ENCODE assay signal across 27 mouse cellular contexts in the genomic region with DNA sequence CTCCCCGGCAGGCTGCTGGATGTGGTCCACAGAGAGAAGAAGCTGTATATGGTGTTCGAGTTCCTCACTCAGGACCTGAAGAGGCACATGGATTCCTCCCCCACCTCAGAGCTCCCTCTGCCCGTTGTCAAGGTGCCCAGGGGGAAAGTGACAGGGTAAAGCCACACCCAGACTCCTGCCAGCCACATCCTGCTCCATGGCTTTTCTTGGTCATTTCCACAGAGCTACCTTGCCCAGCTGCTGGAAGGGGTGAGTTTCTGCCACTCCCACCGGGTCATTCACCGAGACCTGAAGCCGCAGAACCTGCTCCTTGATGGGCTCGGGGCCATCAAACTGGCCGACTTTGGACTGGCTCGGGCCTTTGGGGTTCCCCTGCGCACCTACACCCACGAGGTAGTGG. TPM values are rescaled to one million over a fixed set of nuclear protein-coding genes. Genes with fewer than 3 reads are reported as not detected.
A peak's percentile ranks its signal among the peaks of the same experiment; 100 is the strongest.
DNase-seq lines count a peak whose midpoint lies in the region; ATAC-seq and TF ChIP-seq lines count a peak whose summit lies in the region.
"Had no signal": no experiment of that assay in that cellular context is flagged by ENCODE, and none has a peak within 500 bp of the region (broad histone marks: within the 10 kb centered on the region; RNA-seq: fewer than 3 reads in every experiment).

No protein-coding gene starts in this region.

- TF ChIP-seq POLR2A in lung, adult 2 months (IDR thresholded peaks at IDR 0.05; ENCODE audit: borderline replicate concordance, extremely low read depth, low read depth, low read length): no peak
- TF ChIP-seq POLR2A in CH12.LX (IDR thresholded peaks at IDR 0.05; ENCODE audit: low read depth, low read length): no peak

- H3K79me2 ChIP-seq in CH12.LX (replicated peaks; ENCODE audit: control insufficient read depth, extremely low read depth, insufficient read depth, poor library complexity, severe bottlenecking): no peaks in the 10 kb centered on the region

- in situ Hi-C loops in CH12.LX (cut with MboI; ENCODE audit: low pct_ligation_motif_present, low pct_unique_long_range_greater_than_20kb, low sequenced_read_pairs): no loop called here

- DNase-seq in lung, adult 18-20 months: peak; percentile 50 to 62
- no peak for DNase-seq in lung, adult 2 months
- peak; percentile 42 for DNase-seq in testis, postnatal 10 days (ENCODE audit: low spot score)
- DNase-seq in testis, postnatal 14 days (ENCODE audit: low spot score): no peak
- peak; percentile 21 for DNase-seq in CH12.LX (ENCODE audit: extremely low read depth)
- no peak for DNase-seq in midbrain, postnatal 0 days (ENCODE audit: low spot score)
- DNase-seq in left cerebral cortex, adult 2 months (ENCODE audit: extremely low spot score in 1 of 2, low spot score in 2 of 2): no peak
- DNase-seq: adrenal gland, adult 8-10 months; adrenal gland, postnatal 25 days; cerebellum, adult 11-12 months; cerebellum, adult 9-10 months; cerebellum, postnatal 14 days; gastrocnemius, postnatal 10 days; gastrocnemius, postnatal 36 days; heart, adult 2 months; heart, postnatal 10 days; heart, postnatal 36 days had no signal

- intact Hi-C loops in left cerebral cortex, adult 2 months (cut with DNase I): no loop called here

- no peak overlapping the region for H3K27ac ChIP-seq in CH12.LX (ENCODE audit: insufficient read depth, low read depth)
- H3K27ac ChIP-seq in stomach, embryonic 16.5 days (ENCODE audit: low read length): peak overlapping the region; percentile 36
- H3K27ac ChIP-seq in midbrain, postnatal 0 days (ENCODE audit: low read depth, low read length): no peak overlapping the region
- no peak overlapping the region for H3K27ac ChIP-seq in left cerebral cortex, adult 2 months
- H3K27ac ChIP-seq: forebrain, embryonic 10.5 days; forebrain, embryonic 13.5 days; heart, embryonic 15.5 days; hindbrain, embryonic 10.5 days; hindbrain, embryonic 13.5 days had no signal

- no peak for TF ChIP-seq EP300 in CH12.LX (IDR thresholded peaks at IDR 0.05; ENCODE audit: low read length)

- peaks cover 15% of the 10 kb centered on the region for H3K4me1 ChIP-seq in lung, adult 2 months (ENCODE audit: control insufficient read depth, insufficient read depth, low read length)
- H3K4me1 ChIP-seq in CH12.LX (ENCODE audit: control insufficient read depth in 1 of 2, insufficient read depth in 2 of 2): peaks cover 21 to 40% of the 10 kb centered on the region in 2 experiments
- peaks cover 26% of the 10 kb centered on the region for H3K4me1 ChIP-seq in stomach, embryonic 16.5 days (ENCODE audit: control insufficient read depth, insufficient read depth, low read length)
- H3K4me1 ChIP-seq in midbrain, postnatal 0 days (ENCODE audit: insufficient read depth, low read length): 0 out of 2 replicates have a peak, but pooled peaks cover 3% of the 10 kb centered on the region

- no peak for TF ChIP-seq RAD21 in CH12.LX (IDR thresholded peaks at IDR 0.05; ENCODE audit: low read depth, low read length)

- H3K9me3 ChIP-seq in CH12.LX (replicated peaks; ENCODE audit: low read length): peaks cover 7% of the 10 kb centered on the region
- no peaks in the 10 kb centered on the region for H3K9me3 ChIP-seq in stomach, embryonic 16.5 days (replicated peaks; ENCODE audit: control insufficient read depth, low read length)
- H3K9me3 ChIP-seq in midbrain, postnatal 0 days (ENCODE audit: low read length): no peaks in the 10 kb centered on the region; the same call in 1 of the 2 replicates
- H3K9me3 ChIP-seq: heart, embryonic 15.5 days; hindbrain, embryonic 13.5 days had no signal

- no peak for ATAC-seq in stomach, embryonic 16.5 days (ENCODE audit: insufficient read depth, low FRiP score)
- no peak for ATAC-seq in midbrain, postnatal 0 days (ENCODE audit: low FRiP score)
- ATAC-seq: activated CD4-positive, CD25-positive, alpha-beta regulatory T cell, adult 4 months; forebrain, embryonic 13.5 days; forebrain, embryonic 16.5 days; hindbrain, embryonic 16.5 days had no signal

- H3K36me3 ChIP-seq in CH12.LX (replicated peaks in 1 of 2; ENCODE audit: control insufficient read depth in 1 of 2, insufficient read depth in 1 of 2, low read length in 1 of 2): peaks cover 5 to 30% of the 10 kb centered on the region in 2 experiments
- H3K36me3 ChIP-seq in stomach, embryonic 16.5 days (ENCODE audit: control insufficient read depth, insufficient read depth, low read length): no peaks in the 10 kb centered on the region; the same call in 1 of the 2 replicates
- peaks cover 3% of the 10 kb centered on the region; the same call in 1 of the 2 replicates for H3K36me3 ChIP-seq in midbrain, postnatal 0 days (ENCODE audit: insufficient read depth, low read length)
- H3K36me3 ChIP-seq: hindbrain, embryonic 10.5 days had no signal

- no peak overlapping the region for H3K4me3 ChIP-seq in lung, adult 2 months (replicated peaks; ENCODE audit: extremely low read depth, low read depth, low read length)
- H3K4me3 ChIP-seq in CH12.LX (replicated peaks in 1 of 3; ENCODE audit: low read depth in 2 of 3, low read length in 2 of 3, poor library complexity in 1 of 3): no peak overlapping the region
- no peak overlapping the region for H3K4me3 ChIP-seq in stomach, embryonic 16.5 days (replicated peaks; ENCODE audit: low read length)
- H3K4me3 ChIP-seq in midbrain, postnatal 0 days (ENCODE audit: low read depth, low read length): no peak overlapping the region
- H3K4me3 ChIP-seq in left cerebral cortex, adult 2 months: no peak overlapping the region
- H3K4me3 ChIP-seq: forebrain, embryonic 10.5 days; forebrain, embryonic 13.5 days; heart, adult 2 months; heart, embryonic 12.5 days; heart, embryonic 15.5 days; hindbrain, embryonic 10.5 days; hindbrain, embryonic 13.5 days had no signal

- WGBS in lung, adult 2 months: 72% methylated on average over 11 of the region's 11 CpGs
- WGBS in stomach, embryonic 16.5 days: 63% methylated on average over 11 of the region's 11 CpGs
- WGBS in midbrain, postnatal 0 days: 82% methylated on average over 11 of the region's 11 CpGs

- dilution Hi-C loops in CH12.LX (cut with MboI; ENCODE audit: extremely low pct_ligation_motif_present, extremely low pct_unique_long_range_greater_than_20kb, low sequenced_read_pairs): no loop called here

- TF ChIP-seq CTCF in lung, adult 2 months (IDR thresholded peaks at IDR 0.05; ENCODE audit: insufficient read depth, low read length): no peak
- no peak for TF ChIP-seq CTCF in CH12.LX (conservative IDR thresholded peaks at IDR 0.05 in 1 of 2, IDR thresholded peaks at IDR 0.05 in 1 of 2; ENCODE audit: low read depth in 2 of 2, low read length in 2 of 2)
- TF ChIP-seq CTCF in midbrain, postnatal 0 days (IDR thresholded peaks at IDR 0.05): no peak
- no peak for TF ChIP-seq CTCF in left cerebral cortex, adult 2 months (IDR thresholded peaks at IDR 0.05)

- no peaks in the 10 kb centered on the region for H3K27me3 ChIP-seq in CH12.LX (replicated peaks)
- H3K27me3 ChIP-seq in stomach, embryonic 16.5 days (ENCODE audit: control insufficient read depth, insufficient read depth, low read length): no peaks in the 10 kb centered on the region
- H3K27me3 ChIP-seq in midbrain, postnatal 0 days (ENCODE audit: insufficient read depth, low read length): peaks cover 16% of the 10 kb centered on the region

- H3K9ac ChIP-seq in CH12.LX (ENCODE audit: insufficient read depth, low read depth): no peak overlapping the region
- H3K9ac ChIP-seq in stomach, embryonic 16.5 days (ENCODE audit: low read length): 0 out of 2 replicates have a peak overlapping the region, but pooled peaks have one; percentile 37
- H3K9ac ChIP-seq in midbrain, postnatal 0 days (replicated peaks; ENCODE audit: low read length, poor library complexity, severe bottlenecking): no peak overlapping the region
- H3K9ac ChIP-seq: forebrain, embryonic 13.5 days; heart, embryonic 12.5 days; heart, embryonic 15.5 days; hindbrain, embryonic 13.5 days had no signal

- H3K4me2 ChIP-seq in CH12.LX (ENCODE audit: insufficient read depth, low read depth, poor library complexity, severe bottlenecking): no peak overlapping the region
- no peak overlapping the region for H3K4me2 ChIP-seq in stomach, embryonic 16.5 days (ENCODE audit: low read depth, low read length)
- no peak overlapping the region for H3K4me2 ChIP-seq in midbrain, postnatal 0 days (ENCODE audit: low read depth, low read length, poor library complexity, severe bottlenecking)
- H3K4me2 ChIP-seq: forebrain, embryonic 13.5 days; heart, embryonic 12.5 days; heart, embryonic 15.5 days; hindbrain, embryonic 13.5 days had no signal

RNA-seq across cellular contexts. Expression of gene Acox1, which starts 17.7 kb away (rescaled TPM):
- 45.6 and 67.9 TPM in 2 replicates for polyA plus RNA-seq in lung, adult 2 months (2012; rRNA removed)
- total RNA-seq in CH12.LX (2012; rRNA removed): 19.3 and 21.0 TPM in 2 replicates
- 17.1 and 18.7 TPM in 2 replicates for total RNA-seq in CH12.LX (2014; rRNA removed)
- polyA plus RNA-seq in CH12.LX (2012; ENCODE audit: insufficient read length, low read depth): 20.3 and 20.4 TPM in 2 replicates
- 50.8 and 61.0 TPM in 2 replicates for polyA plus RNA-seq in stomach, embryonic 16.5 days (2015; fragmentation: Nextera tagmentation; extraction: Ambion mirVana)
- 110 and 116 TPM in 2 replicates for total RNA-seq in midbrain, postnatal 0 days (2014; rRNA removed)
- polyA plus RNA-seq in midbrain, postnatal 0 days (2015; fragmentation: Nextera tagmentation; extraction: Ambion mirVana): 66.1 and 69.2 TPM in 2 replicates
- total RNA-seq in left cerebral cortex, adult 2 months (2021): 100 to 1,000 TPM; 112 to 119 TPM

RNA-seq across cellular contexts. Expression of gene Ten1, which starts 17.9 kb away (rescaled TPM):
- 26.9 and 29.3 TPM in 2 replicates for polyA plus RNA-seq in lung, adult 2 months (2012; rRNA removed)
- 76.5 and 77.4 TPM in 2 replicates for total RNA-seq in CH12.LX (2012; rRNA removed)
- total RNA-seq in CH12.LX (2014; rRNA removed): 66.7 and 74.4 TPM in 2 replicates
- 70.4 and 81.8 TPM in 2 replicates for polyA plus RNA-seq in CH12.LX (2012; ENCODE audit: insufficient read length, low read depth)
- 74.7 and 78.2 TPM in 2 replicates for polyA plus RNA-seq in stomach, embryonic 16.5 days (2015; fragmentation: Nextera tagmentation; extraction: Ambion mirVana)
- total RNA-seq in midbrain, postnatal 0 days (2014; rRNA removed): 54.2 and 60.5 TPM in 2 replicates
- polyA plus RNA-seq in midbrain, postnatal 0 days (2015; fragmentation: Nextera tagmentation; extraction: Ambion mirVana): 91.2 and 101 TPM in 2 replicates
- 10 to 100 TPM; 37.2 to 40.0 TPM for total RNA-seq in left cerebral cortex, adult 2 months (2021)

RNA-seq across cellular contexts. Expression of gene Evpl, which starts 21.3 kb away (rescaled TPM):
- polyA plus RNA-seq in lung, adult 2 months (2012; rRNA removed): 3.6 and 16.8 TPM in 2 replicates
- total RNA-seq in CH12.LX (2012; rRNA removed) (0.17 and 0.21 TPM in 2 replicates), CH12.LX (2014; rRNA removed) (0.09 TPM in 1 of 2 replicates, not detected in the other)
- polyA plus RNA-seq in CH12.LX (2012; ENCODE audit: insufficient read length, low read depth): 0.20 and 0.23 TPM in 2 replicates
- 19.2 and 23.5 TPM in 2 replicates for polyA plus RNA-seq in stomach, embryonic 16.5 days (2015; fragmentation: Nextera tagmentation; extraction: Ambion mirVana)
- 3.3 and 4.9 TPM in 2 replicates for total RNA-seq in midbrain, postnatal 0 days (2014; rRNA removed)
- polyA plus RNA-seq in midbrain, postnatal 0 days (2015; fragmentation: Nextera tagmentation; extraction: Ambion mirVana): 1.9 and 2.3 TPM in 2 replicates
- total RNA-seq in left cerebral cortex, adult 2 months (2021): 1 to 10 TPM; 1.4 to 1.5 TPM
- polyA plus RNA-seq: activated CD4-positive, CD25-positive, alpha-beta regulatory T cell, adult 4 months had no signal

RNA-seq across cellular contexts. Expression of gene Fbf1, which starts 48.6 kb away (rescaled TPM):
- polyA plus RNA-seq in lung, adult 2 months (2012; rRNA removed): 26.5 and 35.5 TPM in 2 replicates
- 44.8 and 45.5 TPM in 2 replicates for total RNA-seq in CH12.LX (2012; rRNA removed)
- 23.9 and 26.6 TPM in 2 replicates for total RNA-seq in CH12.LX (2014; rRNA removed)
- polyA plus RNA-seq in CH12.LX (2012; ENCODE audit: insufficient read length, low read depth): 39.0 and 40.7 TPM in 2 replicates
- polyA plus RNA-seq in stomach, embryonic 16.5 days (2015; fragmentation: Nextera tagmentation; extraction: Ambion mirVana): 28.0 and 31.4 TPM in 2 replicates
- 82.2 and 83.0 TPM in 2 replicates for total RNA-seq in midbrain, postnatal 0 days (2014; rRNA removed)
- 38.6 and 43.7 TPM in 2 replicates for polyA plus RNA-seq in midbrain, postnatal 0 days (2015; fragmentation: Nextera tagmentation; extraction: Ambion mirVana)
- total RNA-seq in left cerebral cortex, adult 2 months (2021): 10 to 100 TPM; 85.5 to 87.1 TPM

RNA-seq across cellular contexts. Expression of gene Srp68, which starts 57.5 kb away (rescaled TPM):
- polyA plus RNA-seq in lung, adult 2 months (2012; rRNA removed): 29.7 and 42.9 TPM in 2 replicates
- total RNA-seq in CH12.LX (2012; rRNA removed) (74.7 and 78.1 TPM in 2 replicates), CH12.LX (2014; rRNA removed) (49.3 and 53.2 TPM in 2 replicates)
- 174 and 184 TPM in 2 replicates for polyA plus RNA-seq in CH12.LX (2012; ENCODE audit: insufficient read length, low read depth)
- polyA plus RNA-seq in stomach, embryonic 16.5 days (2015; fragmentation: Nextera tagmentation; extraction: Ambion mirVana): 85.5 and 89.4 TPM in 2 replicates
- total RNA-seq in midbrain, postnatal 0 days (2014; rRNA removed): 17.7 and 27.3 TPM in 2 replicates
- 47.9 and 50.9 TPM in 2 replicates for polyA plus RNA-seq in midbrain, postnatal 0 days (2015; fragmentation: Nextera tagmentation; extraction: Ambion mirVana)
- 10 to 100 TPM; 70.5 to 75.4 TPM for total RNA-seq in left cerebral cortex, adult 2 months (2021)

Comparison
In these comparisons a context has a peak if more than half of its experiments do, and no peak if none do; other contexts are left out.
1. DNase-seq: peak in lung, adult 18-20 months (2 of 2), testis, postnatal 10 days (single experiment) and CH12.LX (single experiment); none in lung, adult 2 months (single experiment), testis, postnatal 14 days (single experiment), midbrain, postnatal 0 days (single experiment) and left cerebral cortex, adult 2 months (0 of 2).